Mouse (Mus musculus) bone marrow, adult 2 months (tissue): ENCODE results near the gene Nfix.

Source experiments
- CTCF ChIP-seq: fragments of 200-500 bp; IDR thresholded peaks from 2 replicates; pipeline ENCODE4 v1.5.1; 2011; ENCODE audit warnings: low read length, control low read depth; ENCODE audit not compliant: control insufficient read depth, insufficient read depth
- POLR2A ChIP-seq: fragments of 200-500 bp; IDR thresholded peaks from 2 replicates; pipeline ENCODE4 v1.6.1; 2011; ENCODE audit warnings: low read depth, mild to moderate bottlenecking, control low read depth, low read length, borderline replicate concordance; ENCODE audit not compliant: control insufficient read depth

DNA sequence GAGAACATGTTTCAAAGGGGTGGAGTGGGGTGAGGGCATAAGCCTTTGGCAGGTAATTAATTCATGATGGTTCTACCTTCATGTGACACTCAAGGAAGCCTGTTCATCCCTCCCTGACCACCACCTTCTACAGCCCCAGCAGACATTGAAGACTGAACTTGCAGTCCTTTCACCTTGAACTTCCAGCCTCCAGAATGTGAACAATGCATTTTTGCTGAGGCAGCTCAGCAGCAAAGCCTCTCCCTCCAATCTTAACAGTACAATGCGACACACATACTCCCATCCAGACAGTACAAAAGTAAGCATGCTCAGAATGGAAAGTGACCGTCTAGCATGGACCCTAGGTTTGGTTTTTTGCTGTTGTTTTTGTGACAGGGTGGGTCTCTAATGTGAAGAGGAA is 118.7 kb downstream of the Nfix start:
- TF ChIP-seq CTCF (no peak), POLR2A (no peak)
